Mouse (Mus musculus) cerebellum, adult 2 months (tissue): ENCODE results near the gene Hhatl.

Source experiments
- CTCF ChIP-seq: fragments of 200-500 bp; IDR thresholded peaks from 2 replicates; pipeline ENCODE4 v1.5.1; 2011; ENCODE audit warnings: low read depth, mild to moderate bottlenecking, control low read depth, low read length, moderate library complexity, borderline replicate concordance; ENCODE audit not compliant: insufficient read depth
- POLR2A ChIP-seq: fragments of 200-500 bp; IDR thresholded peaks from 2 replicates; pipeline ENCODE4 v1.6.1; 2011; ENCODE audit warnings: low read length, control low read depth, borderline replicate concordance; ENCODE audit not compliant: insufficient read depth

DNA sequence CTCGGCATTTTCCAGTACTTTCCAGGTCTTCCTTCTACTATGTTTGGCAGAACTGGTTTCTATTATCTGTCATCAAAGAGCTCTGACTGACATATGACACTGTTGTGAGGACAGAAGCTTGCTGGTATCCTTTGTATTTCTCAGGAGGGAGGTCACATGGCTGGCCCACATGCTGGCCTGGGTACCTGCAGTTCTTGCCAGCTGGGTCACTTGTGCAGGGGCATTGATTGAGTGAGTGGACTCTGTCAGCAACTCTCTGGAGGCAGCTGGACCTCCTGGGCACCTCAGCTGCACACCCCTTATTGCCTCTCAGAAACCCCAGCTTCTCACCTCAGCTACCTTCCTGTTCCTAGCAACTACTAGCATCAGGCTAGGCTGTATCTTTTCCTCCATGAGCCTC, 15.2 kb upstream of the Hhatl start:
- TF ChIP-seq CTCF (no peak), POLR2A (no peak)
